Mouse (Mus musculus): Measurements from ENCODE around the gene Kri1. TPM values are rescaled to one million over a fixed set of nuclear protein-coding genes. Genes with fewer than 3 reads are reported as not detected.
"Not testable (repeated sequence)": the region's sequence is repeated elsewhere in the genome, so short reads cannot be mapped to it uniquely, and the experiment has no call there.

Gene Kri1
- polyA plus RNA-seq, 1 experiment: 9.6 TPM

GRCm38 (mm10) chr9:21331365-21332140 is 43.8 kb upstream of the Kri1 start:
- Histone ChIP-seq H3K27me3 (ENCODE audit: control insufficient read depth, insufficient read depth, low read length) (no peaks in the 10 kb centered on the region), H3K4me1 (ENCODE audit: control insufficient read depth, insufficient read depth, insufficient read length, low read length) (no peaks in the 10 kb centered on the region; the same call in 1 of the 2 replicates), H3K4me3 (ENCODE audit: low read depth, low read length) (no peak overlapping the region), H3K27ac (ENCODE audit: insufficient read depth, low read depth, low read length) (no peak overlapping the region), H3K36me3 (ENCODE audit: control insufficient read depth, insufficient read depth, low read length) (no peaks in the 10 kb centered on the region)
- 84% methylated on average over 12 of the region's 12 CpGs for WGBS
- TF ChIP-seq CTCF (IDR thresholded peaks at IDR 0.05; ENCODE audit: extremely low read depth, insufficient read length, insufficient replicate concordance, low read depth, low read length): no peak
- TF ChIP-seq POLR2A (IDR thresholded peaks at IDR 0.05; ENCODE audit: low read depth, low read length): no peak

GRCm38 (mm10) chr9:21329699-21330289 is 42.0 kb upstream of the Kri1 start:
- 88% methylated on average over 10 of the region's 10 CpGs for WGBS
- no peaks in the 10 kb centered on the region; the same call in 1 of the 2 replicates for H3K4me1 ChIP-seq (ENCODE audit: control insufficient read depth, insufficient read depth, insufficient read length, low read length)

GRCm38 (mm10) chr9:21329041-21329440 is 41.3 kb upstream of the Kri1 start:
- Histone ChIP-seq H3K27me3 (ENCODE audit: control insufficient read depth, insufficient read depth, low read length) (no peaks in the 10 kb centered on the region), H3K4me1 (ENCODE audit: control insufficient read depth, insufficient read depth, insufficient read length, low read length) (no peaks in the 10 kb centered on the region; the same call in 1 of the 2 replicates), H3K4me3 (ENCODE audit: low read depth, low read length) (no peak overlapping the region), H3K27ac (ENCODE audit: insufficient read depth, low read depth, low read length) (no peak overlapping the region), H3K36me3 (ENCODE audit: control insufficient read depth, insufficient read depth, low read length) (no peaks in the 10 kb centered on the region)
- TF ChIP-seq CTCF (IDR thresholded peaks at IDR 0.05; ENCODE audit: extremely low read depth, insufficient read length, insufficient replicate concordance, low read depth, low read length) (no peak), POLR2A (IDR thresholded peaks at IDR 0.05; ENCODE audit: low read depth, low read length) (no peak)
- WGBS: 32% methylated on average over 4 of the region's 5 CpGs

More at GRCm38 (mm10) chr9:21329699-21330289, 42.0 kb upstream of the Kri1 start:
- H3K27ac ChIP-seq (ENCODE audit: insufficient read depth, low read depth, low read length): no peak overlapping the region; the same call in 1 of the 2 replicates
- no peaks in the 10 kb centered on the region for H3K36me3 ChIP-seq (ENCODE audit: control insufficient read depth, insufficient read depth, low read length)
- no peaks in the 10 kb centered on the region for H3K27me3 ChIP-seq (ENCODE audit: control insufficient read depth, insufficient read depth, low read length)
- no peak overlapping the region for H3K4me3 ChIP-seq (ENCODE audit: low read depth, low read length)
- TF ChIP-seq POLR2A (IDR thresholded peaks at IDR 0.05; ENCODE audit: low read depth, low read length) (no peak), CTCF (IDR thresholded peaks at IDR 0.05; ENCODE audit: extremely low read depth, insufficient read length, insufficient replicate concordance, low read depth, low read length) (no peak)

GRCm38 (mm10) chr9:21328041-21328440 is 40.3 kb upstream of the Kri1 start:
- Histone ChIP-seq H3K36me3 (ENCODE audit: control insufficient read depth, insufficient read depth, low read length) (no peaks in the 10 kb centered on the region), H3K4me3 (ENCODE audit: low read depth, low read length) (no peak overlapping the region), H3K4me1 (ENCODE audit: control insufficient read depth, insufficient read depth, insufficient read length, low read length) (no peaks in the 10 kb centered on the region; the same call in 1 of the 2 replicates), H3K27ac (ENCODE audit: insufficient read depth, low read depth, low read length) (no peak overlapping the region), H3K27me3 (ENCODE audit: control insufficient read depth, insufficient read depth, low read length) (no peaks in the 10 kb centered on the region)
- no peak for TF ChIP-seq POLR2A (IDR thresholded peaks at IDR 0.05; ENCODE audit: low read depth, low read length)
- TF ChIP-seq CTCF (IDR thresholded peaks at IDR 0.05; ENCODE audit: extremely low read depth, insufficient read length, insufficient replicate concordance, low read depth, low read length): no peak
- 67% methylated on average over 3 of the region's 3 CpGs for WGBS

- H3K36me3 ChIP-seq (ENCODE audit: control insufficient read depth, insufficient read depth, low read length): no peaks in the 10 kb centered on the region
- 52% methylated on average over 3 of the region's 3 CpGs for WGBS
These were observed 39.8 kb upstream of the Kri1 start for GRCm38 (mm10) chr9:21327569-21327968.

GRCm38 (mm10) chr9:21324269-21324668 is 36.5 kb upstream of the Kri1 start:
- WGBS: 81% methylated on average over 11 of the region's 11 CpGs
- Histone ChIP-seq H3K36me3 (ENCODE audit: control insufficient read depth, insufficient read depth, low read length) (no peaks in the 10 kb centered on the region), H3K27ac (ENCODE audit: insufficient read depth, low read depth, low read length) (no peak overlapping the region), H3K4me1 (ENCODE audit: control insufficient read depth, insufficient read depth, insufficient read length, low read length) (peaks cover 2% of the 10 kb centered on the region; the same call in 1 of the 2 replicates), H3K27me3 (ENCODE audit: control insufficient read depth, insufficient read depth, low read length) (no peaks in the 10 kb centered on the region), H3K4me3 (ENCODE audit: low read depth, low read length) (no peak overlapping the region)
- no peak for TF ChIP-seq CTCF (IDR thresholded peaks at IDR 0.05; ENCODE audit: extremely low read depth, insufficient read length, insufficient replicate concordance, low read depth, low read length)
- TF ChIP-seq POLR2A (IDR thresholded peaks at IDR 0.05; ENCODE audit: low read depth, low read length): no peak

More at GRCm38 (mm10) chr9:21327569-21327968, 39.8 kb upstream of the Kri1 start:
- H3K27me3 ChIP-seq (ENCODE audit: control insufficient read depth, insufficient read depth, low read length): no peaks in the 10 kb centered on the region
- no peak overlapping the region for H3K4me3 ChIP-seq (ENCODE audit: low read depth, low read length)
- TF ChIP-seq POLR2A (IDR thresholded peaks at IDR 0.05; ENCODE audit: low read depth, low read length): no peak
- no peak for TF ChIP-seq CTCF (IDR thresholded peaks at IDR 0.05; ENCODE audit: extremely low read depth, insufficient read length, insufficient replicate concordance, low read depth, low read length)
- H3K27ac ChIP-seq (ENCODE audit: insufficient read depth, low read depth, low read length): peak overlapping the region; percentile 45; the same call in 1 of the 2 replicates
- H3K4me1 ChIP-seq (ENCODE audit: control insufficient read depth, insufficient read depth, insufficient read length, low read length): no peaks in the 10 kb centered on the region; the same call in 1 of the 2 replicates

- H3K27ac ChIP-seq (ENCODE audit: insufficient read depth, low read depth, low read length); H3K27me3 ChIP-seq (ENCODE audit: control insufficient read depth, insufficient read depth, low read length); H3K4me3 ChIP-seq (ENCODE audit: low read depth, low read length); H3K4me1 ChIP-seq (ENCODE audit: control insufficient read depth, insufficient read depth, insufficient read length, low read length); H3K36me3 ChIP-seq (ENCODE audit: control insufficient read depth, insufficient read depth, low read length): not testable (repeated sequence)
- WGBS: 72% methylated on average over 8 of the region's 8 CpGs
These were observed 35.1 kb upstream of the Kri1 start for GRCm38 (mm10) chr9:21322917-21323297.

Data from small intestine, adult 2 months (tissue).